Mouse (Mus musculus) heart, embryonic 13.5 days (tissue): Measurements from ENCODE around the gene Rnf150. TPM values are rescaled to one million over a fixed set of nuclear protein-coding genes. Genes with fewer than 3 reads are reported as not detected.

Experiments used
- ATAC-seq: fragments of 200-750 bp; cut with Nextera tagmentation; 2 replicates; pipeline ENCODE4 v1.8.0; 2017; ENCODE audit warnings: moderate TSS enrichment; ENCODE audit not compliant: insufficient number of reproducible peaks, low FRiP score, low TSS enrichment; ENCODE audit errors: extremely low read depth
- H3K27ac ChIP-seq: fragments of 300-500 bp; sonication (generic); replicated peaks from 2 replicates; pipeline ENCODE4 v1.5.1; 2015; ENCODE audit warnings: moderate library complexity, mild to moderate bottlenecking, inconsistent platforms
- H3K27me3 ChIP-seq: fragments of 300-500 bp; sonication (generic); replicated peaks from 2 replicates; pipeline ENCODE4 v1.6.1; 2015; ENCODE audit warnings: mild to moderate bottlenecking, inconsistent platforms
- H3K36me3 ChIP-seq: fragments of 300-500 bp; sonication (generic); 2 replicates; pipeline ENCODE4 v1.6.1; 2015; ENCODE audit warnings: mild to moderate bottlenecking, inconsistent platforms
- H3K4me1 ChIP-seq: fragments of 300-500 bp; sonication (generic); 2 replicates; pipeline ENCODE4 v1.6.1; 2015; ENCODE audit warnings: inconsistent platforms
- H3K4me2 ChIP-seq: fragments of 300-500 bp; sonication (generic); 2 replicates; pipeline ENCODE4 v1.6.1; 2015; ENCODE audit warnings: inconsistent platforms, mild to moderate bottlenecking, moderate library complexity
- H3K4me3 ChIP-seq: fragments of 300-500 bp; sonication (generic); 2 replicates; pipeline ENCODE4 v1.5.1; 2015; ENCODE audit warnings: moderate library complexity, mild to moderate bottlenecking, inconsistent platforms
- H3K9ac ChIP-seq: fragments of 300-500 bp; sonication (generic); 2 replicates; pipeline ENCODE4 v1.6.1; 2015; ENCODE audit warnings: inconsistent platforms, mild to moderate bottlenecking, moderate library complexity
- H3K9me3 ChIP-seq: fragments of 300-500 bp; sonication (generic); 2 replicates; pipeline ENCODE4 v1.6.1; 2016; ENCODE audit warnings: inconsistent platforms
- WGBS: fragments of 180-500 bp; shearing (Covaris S2); methylation state at CpG from one replicate; pipeline ENCODE4 v1.1.7; 2015; ENCODE audit warnings: mixed read lengths; 5-methylcytosine and 5-hydroxymethylcytosine counted together
- polyA plus RNA-seq: library from polyadenylated mRNA; unstranded; fragments of >200 nt; fragmentation: Nextera tagmentation; extraction: Ambion mirVana; gene quantifications from 2 replicates; pipeline ENCODE4 v1.2.1, GENCODE M21; 2015

Gene Rnf150
- polyA plus RNA-seq, 1 experiment from 2014 or later, result 0.64 TPM

- Histone ChIP-seq H3K4me2 (no peak overlapping the region), H3K27ac (no peak overlapping the region), H3K9ac (no peak overlapping the region), H3K27me3 (no peaks in the 10 kb centered on the region), H3K4me1 (peaks cover 17% of the 10 kb centered on the region; the same call in 1 of the 2 replicates), H3K4me3 (no peak overlapping the region), H3K36me3 (no peaks in the 10 kb centered on the region), H3K9me3 (no peaks in the 10 kb centered on the region)
- no peak for ATAC-seq
- WGBS, result 72% methylated on average over 4 of the region's 4 CpGs
Measured at GRCm38 (mm10) chr8:82981244-82981855, 118.2 kb downstream of the Rnf150 start.

GRCm38 (mm10) chr8:82982873-82983272 is 119.7 kb downstream of the Rnf150 start:
- H3K4me1 ChIP-seq, result peaks cover 17% of the 10 kb centered on the region; the same call in 1 of the 2 replicates
- no peak overlapping the region for H3K27ac ChIP-seq
- no peak overlapping the region for H3K4me2 ChIP-seq
- no peak overlapping the region for H3K4me3 ChIP-seq
- no peaks in the 10 kb centered on the region for H3K9me3 ChIP-seq
- H3K9ac ChIP-seq, result no peak overlapping the region
- no peaks in the 10 kb centered on the region for H3K36me3 ChIP-seq
- no peak for ATAC-seq
- H3K27me3 ChIP-seq, result no peaks in the 10 kb centered on the region
- WGBS, result 63% methylated on average over 1 of the region's 1 CpGs

GRCm38 (mm10) chr8:82983301-82983700 is 120.1 kb downstream of the Rnf150 start:
- Histone ChIP-seq H3K4me2 (no peak overlapping the region), H3K4me3 (no peak overlapping the region), H3K4me1 (peaks cover 17% of the 10 kb centered on the region; the same call in 1 of the 2 replicates), H3K36me3 (no peaks in the 10 kb centered on the region), H3K9me3 (no peaks in the 10 kb centered on the region), H3K27me3 (no peaks in the 10 kb centered on the region), H3K9ac (no peak overlapping the region), H3K27ac (no peak overlapping the region)
- 48% methylated on average over 5 of the region's 5 CpGs for WGBS
- ATAC-seq, result no peak

GRCm38 (mm10) chr8:82992093-82992492 is 128.9 kb downstream of the Rnf150 start:
- Histone ChIP-seq H3K36me3 (no peaks in the 10 kb centered on the region), H3K27me3 (no peaks in the 10 kb centered on the region)
- 58% methylated on average over 4 of the region's 4 CpGs for WGBS

GRCm38 (mm10) chr8:82995727-82996438 is 132.7 kb downstream of the Rnf150 start:
- Histone ChIP-seq H3K27me3 (no peaks in the 10 kb centered on the region), H3K27ac (no peak overlapping the region), H3K9me3 (no peaks in the 10 kb centered on the region), H3K4me1 (peaks cover 6% of the 10 kb centered on the region; the same call in 1 of the 2 replicates), H3K9ac (no peak overlapping the region), H3K36me3 (no peaks in the 10 kb centered on the region), H3K4me3 (no peak overlapping the region), H3K4me2 (no peak overlapping the region)
- WGBS, result 61% methylated on average over 3 of the region's 3 CpGs
- no peak for ATAC-seq

More at GRCm38 (mm10) chr8:82992093-82992492, 128.9 kb downstream of the Rnf150 start:
- no peak for ATAC-seq
- Histone ChIP-seq H3K9me3 (no peaks in the 10 kb centered on the region), H3K4me1 (peaks cover 6% of the 10 kb centered on the region; the same call in 1 of the 2 replicates), H3K9ac (no peak overlapping the region), H3K4me3 (no peak overlapping the region), H3K27ac (no peak overlapping the region), H3K4me2 (no peak overlapping the region)

GRCm38 (mm10) chr8:82996843-82997242 is 133.7 kb downstream of the Rnf150 start:
- Histone ChIP-seq H3K4me1 (peaks cover 6% of the 10 kb centered on the region; the same call in 1 of the 2 replicates), H3K36me3 (no peaks in the 10 kb centered on the region), H3K9ac (no peak overlapping the region), H3K27me3 (no peaks in the 10 kb centered on the region), H3K4me2 (no peak overlapping the region), H3K4me3 (no peak overlapping the region), H3K27ac (no peak overlapping the region), H3K9me3 (no peaks in the 10 kb centered on the region)
- no peak for ATAC-seq
- whole genome bisulfite sequencing, result 70% methylated on average over 3 of the region's 3 CpGs

GRCm38 (mm10) chr8:82998778-82999177 is 135.6 kb downstream of the Rnf150 start:
- Histone ChIP-seq H3K9me3 (no peaks in the 10 kb centered on the region), H3K27me3 (no peaks in the 10 kb centered on the region), H3K36me3 (no peaks in the 10 kb centered on the region), H3K4me1 (peaks cover 6% of the 10 kb centered on the region; the same call in 1 of the 2 replicates), H3K27ac (no peak overlapping the region), H3K9ac (no peak overlapping the region), H3K4me2 (no peak overlapping the region), H3K4me3 (no peak overlapping the region)
- 66% methylated on average over 2 of the region's 2 CpGs for WGBS
- no peak for ATAC-seq

- 83% methylated on average over 7 of the region's 7 CpGs for WGBS
- Histone ChIP-seq H3K4me1 (no peaks in the 10 kb centered on the region), H3K36me3 (no peaks in the 10 kb centered on the region), H3K9me3 (no peaks in the 10 kb centered on the region), H3K4me2 (no peak overlapping the region), H3K4me3 (no peak overlapping the region), H3K27me3 (no peaks in the 10 kb centered on the region), H3K9ac (no peak overlapping the region), H3K27ac (no peak overlapping the region)
- no peak for ATAC-seq
Measured at GRCm38 (mm10) chr8:83003187-83003586, 140.0 kb downstream of the Rnf150 start.

- H3K9ac ChIP-seq, result no peak overlapping the region
- no peaks in the 10 kb centered on the region for H3K36me3 ChIP-seq
- no peaks in the 10 kb centered on the region for H3K4me1 ChIP-seq
- H3K4me2 ChIP-seq, result no peak overlapping the region
- WGBS, result 73% methylated on average over 5 of the region's 5 CpGs
- H3K9me3 ChIP-seq, result no peaks in the 10 kb centered on the region
- H3K27ac ChIP-seq, result no peak overlapping the region
- ATAC-seq, result no peak
- H3K4me3 ChIP-seq, result no peak overlapping the region
- no peaks in the 10 kb centered on the region for H3K27me3 ChIP-seq
Measured at GRCm38 (mm10) chr8:83009481-83009880, 146.3 kb downstream of the Rnf150 start.

GRCm38 (mm10) chr8:83011286-83011685 is 148.1 kb downstream of the Rnf150 start:
- H3K4me2 ChIP-seq, result no peak overlapping the region
- no peak for ATAC-seq
- no peaks in the 10 kb centered on the region for H3K9me3 ChIP-seq
- 57% methylated on average over 2 of the region's 2 CpGs for WGBS
- H3K4me1 ChIP-seq, result no peaks in the 10 kb centered on the region
- H3K27ac ChIP-seq, result no peak overlapping the region
- no peaks in the 10 kb centered on the region for H3K27me3 ChIP-seq
- no peak overlapping the region for H3K9ac ChIP-seq
- H3K4me3 ChIP-seq, result no peak overlapping the region
- H3K36me3 ChIP-seq, result no peaks in the 10 kb centered on the region

GRCm38 (mm10) chr8:83011758-83012157 is 148.6 kb downstream of the Rnf150 start:
- no peak overlapping the region for H3K4me3 ChIP-seq
- no peaks in the 10 kb centered on the region for H3K36me3 ChIP-seq
- ATAC-seq, result no peak
- H3K27ac ChIP-seq, result no peak overlapping the region
- no peak overlapping the region for H3K9ac ChIP-seq
- 28% methylated on average over 5 of the region's 5 CpGs for whole genome bisulfite sequencing
- no peaks in the 10 kb centered on the region for H3K27me3 ChIP-seq
- no peaks in the 10 kb centered on the region for H3K4me1 ChIP-seq
- H3K4me2 ChIP-seq, result no peak overlapping the region
- H3K9me3 ChIP-seq, result no peaks in the 10 kb centered on the region

- Histone ChIP-seq H3K4me2 (no peak overlapping the region), H3K27me3 (no peaks in the 10 kb centered on the region), H3K27ac (no peak overlapping the region), H3K4me1 (peaks cover 5% of the 10 kb centered on the region; the same call in 1 of the 2 replicates), H3K9ac (no peak overlapping the region), H3K4me3 (no peak overlapping the region), H3K9me3 (no peaks in the 10 kb centered on the region), H3K36me3 (no peaks in the 10 kb centered on the region)
- no peak for ATAC-seq
- 57% methylated on average over 2 of the region's 2 CpGs for WGBS
Measured at GRCm38 (mm10) chr8:83028211-83028610, 165.1 kb downstream of the Rnf150 start.
